Mouse (Mus musculus): ENCODE measurements around the gene Stbd1.

- no peak for TF ChIP-seq MAFK (IDR thresholded peaks at IDR 0.05; ENCODE audit: borderline replicate concordance, low read depth, low read length)
- no peak for TF ChIP-seq CTCF (IDR thresholded peaks at IDR 0.05 in 2 of 3, conservative IDR thresholded peaks at IDR 0.05 in 1 of 3; ENCODE audit: control insufficient read depth in 1 of 3, insufficient read depth in 1 of 3, low read depth in 2 of 3, low read length in 3 of 3, poor library complexity in 1 of 3, severe bottlenecking in 1 of 3)
- no peak for TF ChIP-seq NRF1 (IDR thresholded peaks at IDR 0.05; ENCODE audit: insufficient read depth, low read depth, low read length, poor library complexity, severe bottlenecking)
- TF ChIP-seq ETS1 (IDR thresholded peaks at IDR 0.05; ENCODE audit: low read depth, low read length), result no peak
- no peak for TF ChIP-seq POLR2A (IDR thresholded peaks at IDR 0.05; ENCODE audit: control insufficient read depth in 1 of 2, insufficient read depth in 1 of 2, low read depth in 1 of 2, low read length in 2 of 2, poor library complexity in 1 of 2)
Measured at GRCm38 (mm10) chr5:92612756-92613155, 9.9 kb downstream of the Stbd1 start.

All from MEL (cell line).